Mouse (Mus musculus): ENCODE measurements around the gene Ptpn6. TPM values are rescaled to one million over a fixed set of nuclear protein-coding genes. Genes with fewer than 3 reads are reported as not detected.

Gene Ptpn6
- polyA plus RNA-seq, 1 experiment from 2014 or later = 28.7 TPM

GRCm38 (mm10) chr6:124704417-124704816 is 34.1 kb downstream of the Ptpn6 start:
- no peaks in the 10 kb centered on the region for H3K27me3 ChIP-seq
- WGBS (ENCODE audit: insufficient replicate concordance) = 88% methylated on average over 2 of the region's 2 CpGs
- ATAC-seq (ENCODE audit: low read depth) = no peak
- no peak overlapping the region for H3K4me2 ChIP-seq
- peaks cover 27% of the 10 kb centered on the region for H3K4me1 ChIP-seq (replicated peaks)
- peaks cover 99% of the 10 kb centered on the region for H3K36me3 ChIP-seq
- H3K9ac ChIP-seq = no peak overlapping the region
- no peaks in the 10 kb centered on the region for H3K9me3 ChIP-seq (replicated peaks)
- no peak overlapping the region for H3K27ac ChIP-seq
- H3K4me3 ChIP-seq (replicated peaks) = no peak overlapping the region
- no peak for DNase-seq

- H3K27ac ChIP-seq = no peak overlapping the region
These were observed 34.7 kb downstream of the Ptpn6 start for GRCm38 (mm10) chr6:124703789-124704188.

GRCm38 (mm10) chr6:124702784-124703103 is 35.8 kb downstream of the Ptpn6 start:
- Histone ChIP-seq H3K27ac (no peak overlapping the region), H3K4me1 (replicated peaks) (peaks cover 23% of the 10 kb centered on the region), H3K9me3 (replicated peaks) (no peaks in the 10 kb centered on the region), H3K9ac (no peak overlapping the region), H3K27me3 (no peaks in the 10 kb centered on the region), H3K4me2 (no peak overlapping the region), H3K36me3 (peaks cover 99% of the 10 kb centered on the region), H3K4me3 (replicated peaks) (no peak overlapping the region)
- DNase-seq = peak; percentile 56
- peak; percentile 67 for ATAC-seq (ENCODE audit: low read depth)
- WGBS (ENCODE audit: insufficient replicate concordance) = 54% methylated on average over 3 of the region's 3 CpGs

More at GRCm38 (mm10) chr6:124703789-124704188, 34.7 kb downstream of the Ptpn6 start:
- Histone ChIP-seq H3K9ac (no peak overlapping the region), H3K27me3 (no peaks in the 10 kb centered on the region), H3K4me1 (replicated peaks) (peaks cover 27% of the 10 kb centered on the region), H3K4me2 (no peak overlapping the region), H3K36me3 (peaks cover 99% of the 10 kb centered on the region), H3K4me3 (replicated peaks) (no peak overlapping the region), H3K9me3 (replicated peaks) (no peaks in the 10 kb centered on the region)
- no peak for ATAC-seq (ENCODE audit: low read depth)
- DNase-seq = no peak
- 50% methylated on average over 7 of the region's 7 CpGs for WGBS (ENCODE audit: insufficient replicate concordance)

GRCm38 (mm10) chr6:124702102-124702783 is 36.3 kb downstream of the Ptpn6 start:
- Histone ChIP-seq H3K4me2 (no peak overlapping the region), H3K27ac (no peak overlapping the region), H3K9ac (no peak overlapping the region), H3K27me3 (no peaks in the 10 kb centered on the region), H3K4me3 (replicated peaks) (no peak overlapping the region), H3K36me3 (peaks cover 97% of the 10 kb centered on the region), H3K9me3 (replicated peaks) (no peaks in the 10 kb centered on the region), H3K4me1 (replicated peaks) (peaks cover 23% of the 10 kb centered on the region)
- DNase-seq (no peak), ATAC-seq (ENCODE audit: low read depth) (0 out of 2 replicates have a peak, but pooled peaks have one; percentile 4)
- 79% methylated on average over 17 of the region's 17 CpGs for WGBS (ENCODE audit: insufficient replicate concordance)

GRCm38 (mm10) chr6:124701338-124701737 is 37.2 kb downstream of the Ptpn6 start:
- Histone ChIP-seq H3K9me3 (replicated peaks) (no peaks in the 10 kb centered on the region), H3K4me1 (replicated peaks) (peaks cover 23% of the 10 kb centered on the region), H3K27ac (no peak overlapping the region), H3K4me3 (replicated peaks) (no peak overlapping the region), H3K4me2 (no peak overlapping the region), H3K27me3 (no peaks in the 10 kb centered on the region), H3K9ac (no peak overlapping the region), H3K36me3 (peaks cover 92% of the 10 kb centered on the region)
- 84% methylated on average over 8 of the region's 8 CpGs for WGBS (ENCODE audit: insufficient replicate concordance)
- DNase-seq = no peak
- no peak for ATAC-seq (ENCODE audit: low read depth)

GRCm38 (mm10) chr6:124699962-124700610 is 38.4 kb downstream of the Ptpn6 start:
- H3K4me1 ChIP-seq (replicated peaks) = peaks cover 23% of the 10 kb centered on the region
- no peak overlapping the region for H3K4me3 ChIP-seq (replicated peaks)
- H3K36me3 ChIP-seq = peaks cover 88% of the 10 kb centered on the region
- peak; percentile 26; the same call in 1 of the 2 replicates for ATAC-seq (ENCODE audit: low read depth)
- WGBS (ENCODE audit: insufficient replicate concordance) = 70% methylated on average over 11 of the region's 11 CpGs
- no peak overlapping the region for H3K9ac ChIP-seq
- DNase-seq = no peak
- no peaks in the 10 kb centered on the region for H3K27me3 ChIP-seq
- no peaks in the 10 kb centered on the region for H3K9me3 ChIP-seq (replicated peaks)
- no peak overlapping the region for H3K4me2 ChIP-seq
- H3K27ac ChIP-seq = peak overlapping the region; percentile 43; the same call in 1 of the 2 replicates

GRCm38 (mm10) chr6:124699366-124699765 is 39.1 kb downstream of the Ptpn6 start:
- no peaks in the 10 kb centered on the region for H3K9me3 ChIP-seq (replicated peaks)
- no peaks in the 10 kb centered on the region for H3K27me3 ChIP-seq
- no peak overlapping the region for H3K9ac ChIP-seq
- ATAC-seq (ENCODE audit: low read depth) (no peak), DNase-seq (no peak)
- H3K4me3 ChIP-seq (replicated peaks) = no peak overlapping the region
- 88% methylated on average over 4 of the region's 4 CpGs for WGBS (ENCODE audit: insufficient replicate concordance)
- no peak overlapping the region for H3K4me2 ChIP-seq
- peaks cover 81% of the 10 kb centered on the region for H3K36me3 ChIP-seq
- H3K27ac ChIP-seq = no peak overlapping the region
- H3K4me1 ChIP-seq (replicated peaks) = peaks cover 29% of the 10 kb centered on the region

GRCm38 (mm10) chr6:124698751-124699150 is 39.8 kb downstream of the Ptpn6 start:
- 81% methylated on average over 6 of the region's 6 CpGs for WGBS (ENCODE audit: insufficient replicate concordance)
- no peak overlapping the region for H3K27ac ChIP-seq
- peaks cover 77% of the 10 kb centered on the region for H3K36me3 ChIP-seq
- H3K27me3 ChIP-seq = no peaks in the 10 kb centered on the region
- no peak overlapping the region for H3K4me2 ChIP-seq
- peaks cover 35% of the 10 kb centered on the region for H3K4me1 ChIP-seq (replicated peaks)
- no peak overlapping the region for H3K9ac ChIP-seq
- no peak for ATAC-seq (ENCODE audit: low read depth)
- H3K4me3 ChIP-seq (replicated peaks) = no peak overlapping the region
- DNase-seq = no peak
- no peaks in the 10 kb centered on the region for H3K9me3 ChIP-seq (replicated peaks)

- whole genome bisulfite sequencing (ENCODE audit: insufficient replicate concordance) = 88% methylated on average over 7 of the region's 7 CpGs
- ATAC-seq (ENCODE audit: low read depth) = no peak
- no peaks in the 10 kb centered on the region for H3K27me3 ChIP-seq
These were observed 41.9 kb downstream of the Ptpn6 start for GRCm38 (mm10) chr6:124696441-124697150.

GRCm38 (mm10) chr6:124694166-124694955 is 44.2 kb downstream of the Ptpn6 start:
- H3K27me3 ChIP-seq = no peaks in the 10 kb centered on the region
- no peak for DNase-seq
- peaks cover 46% of the 10 kb centered on the region for H3K4me1 ChIP-seq (replicated peaks)
- H3K4me2 ChIP-seq = no peak overlapping the region
- H3K36me3 ChIP-seq = peaks cover 36% of the 10 kb centered on the region
- H3K27ac ChIP-seq = no peak overlapping the region
- WGBS (ENCODE audit: insufficient replicate concordance) = 84% methylated on average over 15 of the region's 15 CpGs
- no peaks in the 10 kb centered on the region for H3K9me3 ChIP-seq (replicated peaks)
- no peak for ATAC-seq (ENCODE audit: low read depth)
- H3K4me3 ChIP-seq (replicated peaks) = no peak overlapping the region
- no peak overlapping the region for H3K9ac ChIP-seq

More at GRCm38 (mm10) chr6:124696441-124697150, 41.9 kb downstream of the Ptpn6 start:
- no peak for DNase-seq
- Histone ChIP-seq H3K9me3 (replicated peaks) (no peaks in the 10 kb centered on the region), H3K4me2 (no peak overlapping the region), H3K9ac (no peak overlapping the region), H3K4me3 (replicated peaks) (no peak overlapping the region), H3K36me3 (peaks cover 59% of the 10 kb centered on the region), H3K4me1 (replicated peaks) (peaks cover 53% of the 10 kb centered on the region), H3K27ac (no peak overlapping the region)

Measured in liver, embryonic 13.5 days (tissue).